Mouse (Mus musculus): ENCODE measurements at regions not wholly inside any gene's neighbourhood (a gene's known extent, or its start where the extent isn't known, plus 50 kb on each side); places are given as distances from the start of the nearest gene placed in this dataset.

DNA sequence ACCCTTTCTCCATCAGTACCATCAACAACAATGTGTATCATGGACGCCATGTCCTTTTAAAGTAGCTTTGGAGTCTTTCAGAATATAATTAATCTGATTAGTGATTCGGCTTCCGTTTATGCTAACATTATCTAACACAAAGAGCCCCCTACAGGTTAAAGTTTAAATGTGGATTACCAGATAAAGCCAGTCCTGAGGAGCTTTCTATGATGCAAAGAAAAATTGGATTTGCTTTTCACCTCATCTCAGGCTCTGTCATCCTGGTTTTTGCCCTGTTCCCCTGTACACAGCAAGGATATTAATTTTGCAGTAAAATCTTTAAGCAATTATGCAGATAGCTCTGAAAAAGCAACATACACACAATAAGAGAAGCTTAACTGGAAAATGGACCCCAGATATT lies 412.7 kb upstream of the Tbc1d2b start:
- no peak for DNase-seq

- no peak for DNase-seq
Observed at GRCm38 (mm10) chr9:90690066-90690465, 419.5 kb upstream of the Tbc1d2b start.

GRCm38 (mm10) chr9:90691137-90691536 lies 420.5 kb upstream of the Tbc1d2b start:
- no peak for DNase-seq

DNA sequence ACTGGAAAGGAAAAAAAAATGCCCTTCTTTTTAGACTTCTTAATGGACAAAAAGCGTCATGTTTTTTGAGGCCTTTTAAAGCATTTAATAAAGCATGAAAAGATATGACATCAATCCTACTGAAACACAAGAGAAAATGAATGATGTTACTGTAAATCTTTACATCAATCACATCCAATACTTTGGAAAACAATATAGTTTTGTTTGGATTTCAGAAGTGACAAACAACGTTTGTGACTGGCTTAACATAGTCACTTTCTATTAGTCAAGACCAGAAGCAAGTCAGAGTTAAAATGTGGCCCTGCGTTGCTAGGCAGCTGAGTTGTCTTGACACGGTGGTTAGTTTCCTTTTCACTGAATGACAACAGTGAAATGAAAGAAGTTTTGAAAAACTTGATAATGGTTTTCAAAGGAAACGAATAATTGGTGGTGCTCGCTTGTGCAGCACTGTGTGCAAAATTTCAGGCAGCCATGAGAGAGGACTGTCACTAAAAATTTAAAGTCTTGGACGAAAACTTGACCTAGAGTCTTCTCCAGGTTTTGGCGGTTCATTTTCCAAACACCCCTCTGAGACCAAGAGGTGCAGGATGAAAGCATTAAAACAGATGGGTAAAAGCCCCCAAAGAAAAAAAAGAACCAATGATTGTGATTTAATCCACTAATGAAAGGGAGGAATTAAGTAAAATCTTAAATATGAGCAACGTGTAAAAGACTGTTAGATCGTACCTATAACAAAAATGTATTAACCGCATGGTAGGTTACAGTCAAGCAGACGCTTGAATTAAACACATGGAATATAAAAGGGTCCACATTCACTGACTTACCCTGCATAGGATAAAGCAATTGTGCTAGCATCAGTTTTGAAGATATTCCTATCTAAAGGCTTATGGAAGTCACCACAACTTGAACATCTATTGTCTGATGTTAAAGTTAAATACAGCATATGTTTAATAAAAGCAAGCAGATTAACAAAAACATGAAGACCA lies 421.4 kb upstream of the Tbc1d2b start:
- DNase-seq: no peak

- DNase-seq: no peak
Observed at GRCm38 (mm10) chr9:90693031-90693671, 422.5 kb upstream of the Tbc1d2b start.

GRCm38 (mm10) chr9:90694051-90694645 lies 423.5 kb upstream of the Tbc1d2b start:
- DNase-seq: no peak

GRCm38 (mm10) chr9:90695693-90696092 lies 425.1 kb upstream of the Tbc1d2b start:
- no peak for DNase-seq

GRCm38 (mm10) chr9:90697279-90698000 lies 426.8 kb upstream of the Tbc1d2b start:
- DNase-seq: no peak

DNA sequence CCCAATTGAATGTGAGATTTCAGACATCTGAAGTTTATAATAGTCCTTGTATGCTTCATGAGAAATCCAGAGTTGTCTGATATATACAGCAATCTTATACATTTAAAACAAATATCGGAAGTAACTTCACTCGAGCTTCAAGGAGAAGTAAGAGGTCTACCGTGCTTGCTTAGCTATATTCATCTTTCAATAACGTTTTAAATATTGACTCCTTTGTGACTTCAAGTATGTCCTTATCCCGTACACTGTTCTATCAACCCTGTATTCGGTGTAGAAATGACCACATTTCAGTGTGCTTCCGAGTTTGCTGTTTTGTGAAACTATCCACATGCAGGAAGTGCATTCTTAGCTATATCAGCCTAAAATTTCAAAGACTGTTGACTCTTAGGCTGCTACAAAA lies 427.8 kb upstream of the Tbc1d2b start:
- DNase-seq: no peak

DNA sequence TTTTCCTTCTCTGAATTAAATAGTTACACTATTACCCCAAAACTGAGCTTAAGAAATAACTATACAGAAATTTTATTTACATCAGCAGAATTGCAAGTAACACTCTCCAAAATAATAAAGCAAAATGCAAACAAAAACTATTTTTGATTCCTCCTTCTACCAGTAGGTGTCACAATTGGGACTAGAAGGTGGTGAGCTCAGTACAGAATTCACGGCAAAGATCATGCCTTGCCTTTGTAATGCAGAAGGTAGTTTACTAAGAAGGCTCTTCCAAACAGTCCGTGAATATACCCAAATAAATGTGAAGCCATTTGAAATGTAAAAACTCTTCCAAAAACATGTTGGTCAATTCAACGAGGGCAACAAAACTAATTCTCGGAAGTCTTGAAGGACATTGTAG lies 428.5 kb upstream of the Tbc1d2b start:
- DNase-seq: peak; percentile 11

DNA sequence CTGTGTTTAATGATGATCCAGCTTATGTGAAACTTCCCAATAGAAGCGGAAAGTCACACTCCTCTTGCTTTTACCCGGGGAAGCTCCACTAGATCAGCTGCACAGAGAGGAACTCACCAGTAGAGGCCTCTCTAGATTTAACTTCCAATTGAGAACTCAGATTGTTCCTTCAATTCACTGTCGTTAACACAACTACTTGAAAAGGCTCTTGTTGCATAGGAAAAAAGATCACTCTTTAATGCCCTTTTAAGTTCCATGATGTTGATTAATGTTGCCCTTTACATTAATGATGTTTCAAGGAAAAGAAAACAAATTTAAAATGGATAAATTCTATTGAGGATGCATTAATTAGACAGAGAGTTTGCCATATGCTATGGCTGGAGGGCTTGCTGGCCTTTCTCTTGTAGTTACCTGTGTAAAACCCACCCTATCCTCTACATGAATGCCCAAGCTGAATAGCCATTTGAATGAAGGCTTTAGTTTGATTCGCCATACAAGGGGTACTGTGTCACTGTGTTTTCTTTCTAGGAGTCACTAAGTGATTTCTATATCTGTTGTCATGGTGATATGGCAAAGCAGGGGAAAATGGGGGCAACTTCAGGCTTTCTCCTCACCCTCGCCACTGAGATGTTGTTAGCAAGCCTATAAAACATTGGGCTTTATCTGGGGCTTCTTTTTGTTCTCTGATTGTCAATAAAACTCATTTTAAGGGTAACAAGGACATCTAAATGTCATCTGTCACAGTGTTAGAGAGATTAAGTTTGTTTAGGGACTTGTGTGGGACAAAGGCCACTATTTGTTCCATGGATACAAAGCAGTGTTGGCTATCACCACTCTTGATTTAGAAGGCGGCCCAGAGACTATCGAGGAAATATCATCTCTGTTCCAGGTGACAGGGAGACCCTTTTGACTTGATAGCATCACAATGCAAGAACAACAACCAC lies 429.9 kb upstream of the Tbc1d2b start:
- DNase-seq: peak; percentile 1

GRCm38 (mm10) chr9:90701180-90701765 lies 430.7 kb upstream of the Tbc1d2b start:
- DNase-seq: no peak

DNA sequence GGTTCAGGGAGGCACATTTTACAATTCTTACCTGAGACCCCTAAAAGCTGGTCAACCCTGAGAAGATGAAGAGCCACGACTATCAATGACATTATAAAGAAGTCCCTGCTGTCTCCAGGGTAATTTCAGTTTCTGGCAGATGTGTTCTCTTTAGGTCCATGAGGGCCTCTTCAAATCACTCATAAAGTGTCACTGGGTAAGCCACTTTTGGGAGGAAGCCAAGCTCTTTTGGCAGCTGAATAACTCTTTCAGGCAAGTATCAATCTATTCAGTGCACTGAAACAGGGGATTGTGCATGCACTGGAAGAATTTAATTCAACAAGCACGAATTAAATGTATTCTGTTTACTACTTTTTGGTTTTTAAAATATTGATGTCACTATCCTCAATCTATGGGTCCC lies 443.1 kb upstream of the Tbc1d2b start:
- DNase-seq: no peak

DNA sequence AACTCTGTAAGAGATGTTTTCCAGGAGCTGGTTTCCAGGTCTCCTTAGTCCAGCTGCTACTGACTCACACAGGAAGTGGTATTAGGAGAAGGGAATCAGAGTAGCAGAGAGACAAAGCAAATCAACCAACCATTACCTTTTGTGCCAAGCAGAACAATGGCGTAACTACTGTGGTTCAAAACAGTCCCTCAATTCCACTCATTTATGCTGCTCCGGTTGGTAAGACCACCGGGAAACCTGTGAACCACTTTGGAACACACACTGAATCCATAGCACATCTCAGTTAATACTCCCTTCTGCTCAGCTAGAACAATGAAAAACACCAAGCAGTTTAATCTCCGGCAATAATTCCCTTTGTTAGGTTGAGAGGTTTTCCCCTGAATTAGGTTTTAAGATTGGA lies 460.8 kb upstream of the Tbc1d2b start:
- no peak for DNase-seq

- no peak for DNase-seq
Observed at GRCm38 (mm10) chr9:90757175-90757574, 486.6 kb upstream of the Tbc1d2b start.

DNA sequence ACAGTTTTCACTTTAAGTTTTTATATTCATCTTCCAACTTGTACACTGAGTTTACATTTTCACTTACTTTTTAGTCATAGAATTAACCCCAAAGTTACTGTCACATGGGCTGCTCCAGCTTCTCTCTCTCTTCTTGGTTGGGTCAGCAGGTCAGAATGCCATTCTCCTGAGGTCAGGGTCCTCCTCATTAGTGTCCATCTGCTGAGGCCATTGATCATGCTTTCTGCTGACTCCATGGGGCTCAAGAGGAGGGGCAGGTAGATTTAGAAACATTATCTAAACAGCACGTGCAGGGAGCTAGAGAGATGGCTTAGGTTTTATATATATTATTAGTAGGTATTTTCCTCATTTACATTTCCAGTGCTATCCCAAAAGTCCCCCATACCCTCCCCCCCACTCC lies 503.7 kb upstream of the Tbc1d2b start:
- DNase-seq: no peak

DNA sequence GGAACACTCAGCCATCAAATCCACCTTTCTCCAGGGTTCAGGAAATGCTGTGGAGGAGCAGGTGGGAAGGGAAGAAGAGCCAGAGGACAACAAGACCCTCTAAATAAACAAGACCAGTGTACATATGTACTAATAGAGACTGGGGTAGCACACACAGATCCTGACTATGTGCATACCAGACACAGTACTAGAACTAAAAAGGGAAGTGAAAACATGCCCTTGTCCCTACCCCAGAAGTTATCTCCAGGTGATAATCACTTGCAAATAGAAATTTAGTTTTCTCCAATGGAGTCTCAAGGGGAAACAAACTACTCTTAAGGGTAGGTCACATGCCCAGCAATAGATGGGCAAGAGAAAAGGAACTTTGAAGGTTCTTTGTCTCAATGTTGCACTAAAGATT lies 518.9 kb upstream of the Tbc1d2b start:
- DNase-seq: no peak

- DNase-seq: no peak
Observed at GRCm38 (mm10) chr9:90791871-90792270, 521.3 kb upstream of the Tbc1d2b start.

DNA sequence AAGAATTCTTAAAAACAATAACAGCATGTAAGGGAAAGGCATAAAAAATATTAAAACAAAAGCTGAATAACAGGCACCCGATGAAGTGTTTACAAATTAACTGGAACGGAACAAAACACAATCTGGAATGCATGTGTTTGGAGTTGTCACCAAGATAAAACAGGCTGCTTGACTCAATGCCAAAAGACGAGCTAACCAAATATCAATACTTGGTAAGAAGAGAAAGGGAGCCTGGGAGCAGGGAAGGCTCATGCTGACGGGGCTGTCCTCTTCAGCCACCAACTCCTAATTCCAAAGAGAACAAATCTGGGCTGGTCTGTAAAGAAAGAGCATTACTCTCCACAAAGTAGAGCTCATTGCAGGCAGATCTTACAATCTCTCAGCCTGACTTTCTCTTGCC lies 545.4 kb upstream of the Zic4 start:
- no peak for DNase-seq

GRCm38 (mm10) chr9:90823574-90824280 lies 538.5 kb upstream of the Zic4 start:
- DNase-seq: no peak

- DNase-seq: no peak
Observed at GRCm38 (mm10) chr9:90827474-90827873, 534.7 kb upstream of the Zic4 start.

All from kidney, adult 9 months (tissue).